Mouse (Mus musculus): ENCODE measurements around the gene Cyb5rl. TPM values are rescaled to one million over a fixed set of nuclear protein-coding genes. Genes with fewer than 3 reads are reported as not detected.

Cyb5rl gene
- polyA plus RNA-seq, 1 experiment from 2014 or later: 9.4 TPM

DNA sequence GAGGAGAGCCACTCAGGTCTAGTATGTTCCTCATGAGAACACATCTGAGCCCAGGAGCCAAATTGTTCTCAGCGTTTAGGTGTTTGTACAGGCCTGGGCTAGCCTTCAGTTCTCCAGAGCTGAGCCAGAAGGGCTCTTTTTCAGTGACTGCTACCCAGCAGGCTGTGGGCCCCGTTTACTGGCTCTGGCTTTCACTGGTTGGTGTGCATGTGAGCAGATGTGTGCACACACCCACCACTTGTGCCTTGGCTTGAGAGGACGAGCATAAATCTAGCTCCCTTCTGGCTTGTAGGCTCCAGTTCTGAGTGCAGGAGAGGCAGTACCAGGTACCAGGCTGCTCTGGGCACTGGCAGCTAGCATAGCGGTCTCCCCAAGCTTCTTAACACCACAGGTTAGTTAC is 28.5 kb upstream of the Cyb5rl start:
- Histone ChIP-seq H3K27me3 (no peaks in the 10 kb centered on the region), H3K36me3 (peaks cover 96% of the 10 kb centered on the region), H3K4me2 (no peak overlapping the region), H3K27ac (no peak overlapping the region), H3K4me3 (no peak overlapping the region), H3K9ac (no peak overlapping the region), H3K9me3 (no peaks in the 10 kb centered on the region), H3K4me1 (no peaks in the 10 kb centered on the region)
- no peak for ATAC-seq (ENCODE audit: insufficient number of reproducible peaks, insufficient read depth, low FRiP score, low TSS enrichment, low read depth)
- 82% methylated on average over 4 of the region's 4 CpGs for WGBS

DNA sequence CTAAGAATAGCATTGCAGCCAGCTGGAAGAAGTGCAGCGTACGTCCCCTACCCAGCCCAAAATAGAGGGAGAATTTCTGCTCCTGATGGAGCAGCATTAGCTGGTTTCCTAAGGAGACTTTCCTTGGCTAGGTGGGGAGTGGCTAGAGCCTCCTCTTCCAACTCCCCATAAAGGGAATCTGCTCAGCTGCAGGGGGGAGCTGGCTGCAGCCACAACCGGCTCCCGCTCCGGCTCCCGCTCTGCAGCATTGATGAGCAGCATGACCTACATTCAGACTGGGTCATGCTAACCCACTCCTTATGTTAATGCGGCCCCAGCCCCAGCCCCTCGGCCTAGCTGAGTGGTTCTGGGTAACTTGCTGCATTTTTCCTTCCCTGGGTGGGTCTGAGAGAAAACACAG is 27.5 kb upstream of the Cyb5rl start:
- H3K27me3 ChIP-seq: no peaks in the 10 kb centered on the region
- H3K4me2 ChIP-seq: no peak overlapping the region
- H3K4me1 ChIP-seq: no peaks in the 10 kb centered on the region
- no peak overlapping the region for H3K4me3 ChIP-seq
- no peaks in the 10 kb centered on the region for H3K9me3 ChIP-seq
- H3K36me3 ChIP-seq: peaks cover 96% of the 10 kb centered on the region
- ATAC-seq (ENCODE audit: insufficient number of reproducible peaks, insufficient read depth, low FRiP score, low TSS enrichment, low read depth): no peak
- H3K27ac ChIP-seq: no peak overlapping the region
- no peak overlapping the region for H3K9ac ChIP-seq
- 80% methylated on average over 8 of the region's 8 CpGs for WGBS

DNA sequence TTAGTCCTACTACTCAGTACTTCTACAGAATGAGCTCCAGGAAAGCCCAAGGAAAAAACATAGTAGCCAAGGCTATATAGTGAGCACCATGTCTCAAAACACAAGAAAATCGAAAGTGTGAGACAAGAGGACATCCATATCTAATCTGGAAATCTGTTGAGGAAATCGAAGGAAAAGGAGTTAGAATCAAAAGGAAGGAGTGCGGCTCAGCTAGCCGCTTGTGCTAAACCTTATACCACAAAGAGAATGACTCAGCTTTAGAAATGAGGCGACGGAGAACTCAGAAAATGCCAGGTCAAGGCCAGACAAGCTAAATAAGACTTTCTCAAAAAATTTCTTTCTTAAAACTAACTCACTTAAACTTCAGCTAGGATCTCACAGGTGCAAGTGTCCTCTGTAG is 24.5 kb upstream of the Cyb5rl start:
- H3K9ac ChIP-seq: no peak overlapping the region
- H3K4me2 ChIP-seq: no peak overlapping the region
- H3K4me3 ChIP-seq: no peak overlapping the region
- no peaks in the 10 kb centered on the region for H3K9me3 ChIP-seq
- no peaks in the 10 kb centered on the region for H3K4me1 ChIP-seq
- peaks cover 96% of the 10 kb centered on the region for H3K36me3 ChIP-seq
- no peaks in the 10 kb centered on the region for H3K27me3 ChIP-seq
- no peak overlapping the region for H3K27ac ChIP-seq
- ATAC-seq (ENCODE audit: insufficient number of reproducible peaks, insufficient read depth, low FRiP score, low TSS enrichment, low read depth): no peak
- WGBS: 89% methylated on average over 6 of the region's 6 CpGs

DNA sequence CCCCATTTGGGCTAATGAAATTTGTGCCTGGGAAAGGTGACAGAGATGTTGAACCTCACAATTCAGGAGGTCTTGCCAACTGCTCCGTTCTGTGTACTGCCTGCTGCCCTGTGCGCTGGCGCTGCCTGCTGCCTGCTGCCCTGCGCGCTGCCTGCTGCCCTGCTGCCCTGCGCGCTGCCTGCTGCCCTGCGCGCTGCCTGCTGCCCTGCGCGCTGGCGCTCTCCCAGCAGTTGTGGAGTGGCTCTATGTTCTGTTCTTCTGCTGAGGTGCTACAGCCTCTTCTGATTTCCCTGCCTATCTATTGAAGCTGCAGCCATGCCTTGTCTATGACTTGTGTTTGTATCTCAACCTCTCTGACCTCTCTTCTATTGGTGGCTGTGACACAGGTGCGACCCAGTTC is 21.6 kb upstream of the Cyb5rl start:
- no peak overlapping the region for H3K4me2 ChIP-seq
- no peak for ATAC-seq (ENCODE audit: insufficient number of reproducible peaks, insufficient read depth, low FRiP score, low TSS enrichment, low read depth)
- no peaks in the 10 kb centered on the region for H3K27me3 ChIP-seq
- H3K9ac ChIP-seq: no peak overlapping the region
- H3K9me3 ChIP-seq: no peaks in the 10 kb centered on the region
- H3K4me3 ChIP-seq: no peak overlapping the region
- H3K36me3 ChIP-seq: peaks cover 89% of the 10 kb centered on the region
- WGBS: 97% methylated on average over 13 of the region's 13 CpGs
- no peaks in the 10 kb centered on the region for H3K4me1 ChIP-seq
- H3K27ac ChIP-seq: no peak overlapping the region

DNA sequence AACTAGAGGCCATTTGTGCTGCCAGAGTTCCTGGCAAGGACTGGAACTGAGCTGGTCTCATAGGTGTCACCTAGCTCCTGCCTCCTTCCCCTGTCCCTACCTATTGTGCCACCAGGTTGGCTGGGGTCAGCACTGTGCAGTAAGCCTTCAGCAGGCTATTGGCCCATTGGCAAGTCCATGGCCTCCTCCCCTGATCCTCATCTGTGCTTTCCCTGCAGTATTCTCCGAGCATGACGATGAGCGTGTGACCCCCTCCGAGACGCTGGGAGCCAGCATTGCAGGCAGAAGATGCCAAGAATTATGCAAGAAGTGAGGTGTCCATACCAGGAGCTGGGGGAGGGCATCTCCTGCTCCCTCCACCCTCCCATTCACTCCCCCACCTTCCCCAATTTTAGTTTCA is 19.0 kb upstream of the Cyb5rl start:
- Histone ChIP-seq H3K9me3 (no peaks in the 10 kb centered on the region), H3K27ac (no peak overlapping the region), H3K4me1 (no peaks in the 10 kb centered on the region), H3K9ac (no peak overlapping the region), H3K4me2 (no peak overlapping the region), H3K4me3 (no peak overlapping the region), H3K27me3 (no peaks in the 10 kb centered on the region), H3K36me3 (peaks cover 62% of the 10 kb centered on the region)
- WGBS: 87% methylated on average over 5 of the region's 5 CpGs
- no peak for ATAC-seq (ENCODE audit: insufficient number of reproducible peaks, insufficient read depth, low FRiP score, low TSS enrichment, low read depth)

DNA sequence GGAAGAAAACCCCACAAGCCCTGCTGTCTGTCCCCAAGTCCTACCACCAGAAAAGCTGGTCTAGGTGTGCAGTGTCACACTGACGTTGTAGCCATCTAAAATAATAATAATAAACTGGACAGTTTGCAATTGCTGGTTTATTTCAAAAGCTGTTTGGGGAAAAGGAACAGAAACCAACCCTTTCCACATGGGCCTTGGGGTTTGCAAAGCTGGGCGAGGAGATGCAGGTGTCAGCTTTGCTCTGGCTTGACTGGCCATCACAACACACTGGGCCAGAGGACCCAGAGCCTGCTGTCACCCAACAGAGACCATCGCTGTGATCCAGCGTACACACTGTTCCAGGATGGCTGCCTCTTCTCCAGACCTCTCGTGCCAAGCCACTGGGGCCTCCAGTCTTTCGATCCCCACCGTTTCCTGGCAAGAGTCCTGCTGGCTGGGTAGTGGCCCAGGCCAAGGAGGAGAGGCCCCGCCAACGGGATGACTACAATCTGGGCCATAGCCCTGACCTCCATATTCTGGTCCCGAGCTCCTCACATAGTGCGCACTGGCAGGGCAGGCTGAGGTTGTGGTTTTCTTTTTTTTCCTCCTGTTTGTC is 18.1 kb upstream of the Cyb5rl start:
- H3K4me3 ChIP-seq: no peak overlapping the region
- no peak overlapping the region for H3K9ac ChIP-seq
- H3K36me3 ChIP-seq: peaks cover 57% of the 10 kb centered on the region
- H3K9me3 ChIP-seq: no peaks in the 10 kb centered on the region
- H3K27me3 ChIP-seq: no peaks in the 10 kb centered on the region
- no peak overlapping the region for H3K4me2 ChIP-seq
- no peak overlapping the region for H3K27ac ChIP-seq
- H3K4me1 ChIP-seq: no peaks in the 10 kb centered on the region
- ATAC-seq (ENCODE audit: insufficient number of reproducible peaks, insufficient read depth, low FRiP score, low TSS enrichment, low read depth): no peak
- WGBS: 91% methylated on average over 11 of the region's 11 CpGs

DNA sequence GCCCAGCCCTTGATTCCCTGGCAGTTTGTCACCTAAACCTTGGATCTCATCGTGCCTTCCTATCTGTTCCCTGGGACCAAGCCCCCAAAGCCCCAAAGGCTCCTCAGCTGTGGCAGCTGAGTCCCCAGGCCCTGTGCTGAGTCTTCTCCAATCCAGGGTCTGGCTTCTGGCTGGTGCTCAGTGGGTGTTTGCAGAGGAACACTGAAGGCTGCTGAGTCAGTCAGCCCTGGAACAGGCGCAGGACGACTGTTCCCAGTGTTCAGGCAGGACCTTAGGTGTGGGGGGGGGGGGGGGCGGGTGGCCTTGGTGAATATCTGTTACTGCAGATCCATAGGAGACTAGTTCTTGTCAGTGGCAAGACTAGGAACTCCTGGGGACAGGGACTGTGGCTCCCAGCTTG is 14.9 kb upstream of the Cyb5rl start:
- Histone ChIP-seq H3K4me3 (no peak overlapping the region), H3K4me1 (no peaks in the 10 kb centered on the region), H3K9ac (no peak overlapping the region), H3K9me3 (no peaks in the 10 kb centered on the region), H3K27me3 (no peaks in the 10 kb centered on the region), H3K27ac (no peak overlapping the region; the same call in 1 of the 2 replicates), H3K4me2 (no peak overlapping the region), H3K36me3 (peaks cover 40% of the 10 kb centered on the region)
- ATAC-seq (ENCODE audit: insufficient number of reproducible peaks, insufficient read depth, low FRiP score, low TSS enrichment, low read depth): no peak
- WGBS: 54% methylated on average over 4 of the region's 4 CpGs

DNA sequence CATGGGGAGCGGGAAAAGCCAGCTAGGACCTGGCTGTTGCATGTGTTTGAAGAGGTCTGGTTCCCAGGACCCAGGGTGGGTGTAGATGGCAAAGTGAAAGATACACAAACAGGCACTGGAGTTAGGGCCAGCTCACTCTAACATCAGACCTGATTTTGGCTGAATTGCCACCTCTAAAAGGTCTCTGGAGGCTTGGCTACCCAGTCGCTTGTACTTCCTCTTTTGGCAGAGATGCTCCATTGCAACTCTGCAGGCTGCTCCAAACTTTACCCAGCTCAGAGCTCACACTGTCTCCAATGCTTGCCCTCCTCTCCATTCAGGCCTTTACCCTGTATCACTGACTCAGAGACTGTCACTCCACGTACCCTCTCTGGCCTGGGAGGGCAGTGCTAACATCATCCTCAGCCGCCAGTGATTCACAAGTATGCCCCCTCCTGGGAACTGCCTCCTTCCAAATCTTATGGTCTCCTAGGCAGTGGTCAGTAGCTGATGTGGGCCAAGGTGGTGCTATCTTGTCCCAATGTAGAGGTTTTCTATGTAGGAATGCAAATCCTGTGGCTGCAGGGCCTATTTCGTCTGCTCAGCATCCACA is 13.7 kb upstream of the Cyb5rl start:
- Histone ChIP-seq H3K27ac (no peak overlapping the region; the same call in 1 of the 2 replicates), H3K4me2 (no peak overlapping the region), H3K4me1 (no peaks in the 10 kb centered on the region), H3K27me3 (no peaks in the 10 kb centered on the region), H3K9ac (no peak overlapping the region), H3K9me3 (no peaks in the 10 kb centered on the region), H3K36me3 (peaks cover 40% of the 10 kb centered on the region), H3K4me3 (no peak overlapping the region)
- WGBS: 40% methylated on average over 5 of the region's 5 CpGs
- no peak for ATAC-seq (ENCODE audit: insufficient number of reproducible peaks, insufficient read depth, low FRiP score, low TSS enrichment, low read depth)

DNA sequence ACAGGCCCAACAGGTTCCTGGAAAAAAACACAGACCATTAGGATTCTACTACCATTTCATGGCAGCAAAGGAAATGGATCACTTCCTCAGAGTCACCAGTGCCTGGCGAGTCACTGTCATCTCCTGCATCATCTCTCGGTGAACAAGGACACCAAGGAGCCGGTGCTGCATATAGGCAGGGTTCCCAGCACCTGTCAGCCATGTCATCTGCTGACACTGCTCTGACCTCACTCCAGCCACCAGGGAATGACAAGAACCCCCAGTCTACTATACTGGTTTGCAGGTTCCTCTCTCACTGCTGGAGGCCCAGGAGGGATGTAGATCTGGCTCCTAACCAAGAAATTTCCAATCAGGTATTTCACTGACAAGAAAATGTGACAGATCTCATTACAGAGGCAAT is 10.7 kb upstream of the Cyb5rl start:
- Histone ChIP-seq H3K4me2 (no peak overlapping the region), H3K27me3 (no peaks in the 10 kb centered on the region), H3K9ac (no peak overlapping the region), H3K4me3 (no peak overlapping the region), H3K27ac (no peak overlapping the region), H3K4me1 (no peaks in the 10 kb centered on the region), H3K36me3 (peaks cover 56% of the 10 kb centered on the region), H3K9me3 (no peaks in the 10 kb centered on the region)
- WGBS: 82% methylated on average over 3 of the region's 3 CpGs
- no peak for ATAC-seq (ENCODE audit: insufficient number of reproducible peaks, insufficient read depth, low FRiP score, low TSS enrichment, low read depth)

DNA sequence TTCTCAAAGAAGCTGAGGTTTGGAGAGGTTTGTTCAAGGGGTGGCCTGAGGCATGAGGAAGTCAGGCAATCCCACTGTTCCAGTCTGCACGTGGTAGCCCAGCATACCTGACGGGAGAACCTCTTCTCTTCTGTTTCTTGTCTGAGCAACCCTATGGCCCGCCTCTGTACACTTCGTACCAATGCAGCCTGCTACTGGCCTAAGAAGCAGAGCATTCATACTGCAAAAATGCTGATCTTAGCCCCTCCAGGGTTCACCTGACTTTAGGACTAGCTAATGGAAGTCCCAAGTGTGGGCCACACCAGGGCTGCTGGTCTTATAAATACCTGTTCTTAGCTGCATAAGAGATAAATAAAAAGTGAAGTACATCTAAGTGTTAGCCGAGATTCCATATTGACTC is 8.4 kb upstream of the Cyb5rl start:
- H3K4me2 ChIP-seq: no peak overlapping the region
- no peak overlapping the region for H3K9ac ChIP-seq
- no peak overlapping the region for H3K27ac ChIP-seq
- no peak overlapping the region for H3K4me3 ChIP-seq
- H3K36me3 ChIP-seq: peaks cover 77% of the 10 kb centered on the region
- H3K27me3 ChIP-seq: no peaks in the 10 kb centered on the region
- no peaks in the 10 kb centered on the region for H3K9me3 ChIP-seq
- ATAC-seq (ENCODE audit: insufficient number of reproducible peaks, insufficient read depth, low FRiP score, low TSS enrichment, low read depth): no peak
- 89% methylated on average over 5 of the region's 5 CpGs for WGBS
- no peaks in the 10 kb centered on the region for H3K4me1 ChIP-seq

DNA sequence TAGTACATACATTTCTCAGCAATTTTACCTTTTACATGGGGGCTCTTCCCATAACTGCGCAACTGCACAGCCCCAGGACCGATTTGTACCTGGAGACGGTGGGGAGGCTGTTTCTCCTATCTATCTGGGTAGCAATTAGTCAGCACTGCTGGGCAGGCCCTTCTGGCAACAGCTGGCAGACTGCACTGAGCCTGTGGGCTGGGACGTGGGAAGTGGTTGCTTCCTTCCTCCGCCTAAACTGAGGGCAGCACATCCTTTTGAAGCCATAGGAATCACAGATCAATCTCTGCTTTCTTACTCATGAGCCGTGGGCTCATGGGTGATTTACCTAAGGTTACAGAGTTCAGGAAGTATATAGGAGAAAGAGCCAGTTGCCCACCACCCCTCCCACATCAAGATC is 8.0 kb upstream of the Cyb5rl start:
- no peak overlapping the region for H3K27ac ChIP-seq
- WGBS: 82% methylated on average over 6 of the region's 6 CpGs
- no peaks in the 10 kb centered on the region for H3K4me1 ChIP-seq
- no peak overlapping the region for H3K4me3 ChIP-seq
- ATAC-seq (ENCODE audit: insufficient number of reproducible peaks, insufficient read depth, low FRiP score, low TSS enrichment, low read depth): no peak
- H3K36me3 ChIP-seq: peaks cover 82% of the 10 kb centered on the region
- no peaks in the 10 kb centered on the region for H3K9me3 ChIP-seq
- no peaks in the 10 kb centered on the region for H3K27me3 ChIP-seq
- no peak overlapping the region for H3K9ac ChIP-seq
- no peak overlapping the region for H3K4me2 ChIP-seq

DNA sequence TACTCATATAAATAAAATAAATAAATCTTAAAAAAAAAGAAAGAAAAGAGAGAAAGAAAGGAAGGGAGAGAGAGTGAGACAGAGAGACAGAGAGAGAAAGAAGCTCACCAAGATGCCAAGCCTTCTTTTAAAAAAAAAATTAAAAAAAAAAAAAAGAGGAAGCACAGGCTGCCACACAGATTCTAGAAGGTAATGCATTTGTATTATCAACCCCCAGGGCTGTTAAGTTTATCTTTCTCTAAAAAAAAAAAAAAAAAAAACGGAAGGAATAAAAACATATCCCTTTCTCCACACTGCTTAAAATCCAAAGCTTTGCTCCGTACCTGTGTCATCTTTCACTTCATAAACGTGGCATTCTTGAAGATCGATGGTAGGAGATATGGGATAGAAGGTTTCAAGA is 5.2 kb upstream of the Cyb5rl start:
- Histone ChIP-seq H3K9ac (no peak overlapping the region), H3K36me3 (peaks cover 84% of the 10 kb centered on the region), H3K27me3 (no peaks in the 10 kb centered on the region), H3K4me2 (no peak overlapping the region), H3K27ac (no peak overlapping the region), H3K4me1 (peaks cover 9% of the 10 kb centered on the region), H3K9me3 (no peaks in the 10 kb centered on the region), H3K4me3 (no peak overlapping the region)
- no peak for ATAC-seq (ENCODE audit: insufficient number of reproducible peaks, insufficient read depth, low FRiP score, low TSS enrichment, low read depth)
- 92% methylated on average over 4 of the region's 4 CpGs for WGBS

Measured in embryonic facial prominence, embryonic 13.5 days (tissue).